Mouse (Mus musculus) lung, postnatal 4 days (tissue): ENCODE data around the gene Fgf15.

Experiments used
- DNase-seq, 2 experiments: peaks; one replicate each; pipeline ENCODE4 v3.0.0; 2021

Gene Fgf15

DNA sequence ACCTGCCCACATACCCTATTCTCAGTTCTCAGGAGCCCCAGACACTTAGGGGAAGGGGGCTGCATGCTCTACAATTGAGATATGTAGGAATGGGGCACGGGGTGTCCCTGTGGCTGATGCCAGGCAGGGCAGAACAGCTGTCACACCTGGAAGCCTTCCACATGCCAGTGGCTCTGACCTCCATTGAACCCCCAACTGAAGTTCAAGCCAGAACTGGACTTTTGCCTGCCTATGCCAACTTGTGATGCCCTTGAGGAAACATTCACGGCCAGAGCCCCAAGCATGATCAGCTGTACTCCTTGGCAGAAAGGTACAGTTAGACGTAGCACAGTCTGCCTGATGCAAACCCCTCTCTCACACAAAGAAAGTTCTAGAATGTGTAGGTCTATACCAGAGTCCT, 37.0 kb downstream of the Fgf15 start:
- no peak for DNase-seq

DNA sequence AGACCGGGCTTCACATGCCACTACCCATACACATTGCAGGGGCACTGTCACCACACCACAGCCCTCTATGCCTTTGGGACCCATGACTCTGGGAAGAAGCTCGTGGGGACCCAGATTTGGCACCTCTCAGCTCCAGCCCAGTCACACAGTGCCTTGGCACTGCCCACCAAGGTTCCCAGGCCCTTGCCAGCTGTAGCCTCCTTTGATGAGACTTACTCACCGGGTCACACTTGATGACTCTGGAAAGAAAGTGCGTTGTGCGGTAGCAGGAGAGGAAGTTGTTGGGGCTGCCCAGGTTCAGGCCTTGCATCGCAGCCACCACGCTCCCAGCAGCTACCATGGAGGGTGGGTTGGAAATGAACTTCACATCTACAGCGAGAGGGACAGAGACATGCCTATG, 37.5 kb downstream of the Fgf15 start:
- DNase-seq = no peak

DNA sequence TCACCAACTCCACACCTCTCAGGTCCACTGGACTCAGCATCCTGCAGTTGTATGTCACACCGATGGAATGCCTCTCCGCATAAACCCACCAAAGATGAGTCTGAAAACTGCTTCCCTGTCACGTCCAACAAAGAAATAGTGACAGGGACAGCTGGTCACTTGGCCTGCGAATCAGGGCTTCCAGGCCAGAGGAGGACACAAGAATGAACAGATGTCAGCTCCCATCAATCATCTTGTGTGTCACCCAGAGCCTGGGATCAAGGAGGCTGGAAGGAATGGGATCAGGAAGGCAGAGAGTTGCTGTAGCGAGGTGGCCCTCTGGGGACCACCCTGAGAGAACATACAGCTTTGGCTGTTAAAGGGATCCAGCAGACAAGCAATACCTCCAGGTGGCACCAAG, 38.6 kb downstream of the Fgf15 start:
- no peak for DNase-seq

DNA sequence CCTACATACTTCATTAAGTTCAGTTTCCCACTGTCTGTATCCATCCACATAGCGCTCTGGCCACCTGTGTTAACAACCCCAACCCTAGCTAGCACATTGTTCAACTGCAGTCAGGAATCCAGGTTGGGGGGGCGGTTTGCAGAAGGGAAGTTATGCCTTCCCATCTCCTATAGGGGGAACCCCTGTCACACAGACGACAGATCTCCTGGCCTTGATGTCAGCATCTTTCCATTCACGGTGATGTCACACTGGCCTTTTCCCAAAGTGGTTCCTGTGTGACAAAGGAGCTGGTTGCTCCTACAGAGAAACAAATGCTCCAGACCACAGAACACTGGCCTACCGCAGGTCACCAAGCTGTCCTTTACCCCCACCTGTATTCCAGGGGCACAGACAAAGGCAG, 39.2 kb downstream of the Fgf15 start:
- peak; percentile 44 to 59 for DNase-seq

DNA sequence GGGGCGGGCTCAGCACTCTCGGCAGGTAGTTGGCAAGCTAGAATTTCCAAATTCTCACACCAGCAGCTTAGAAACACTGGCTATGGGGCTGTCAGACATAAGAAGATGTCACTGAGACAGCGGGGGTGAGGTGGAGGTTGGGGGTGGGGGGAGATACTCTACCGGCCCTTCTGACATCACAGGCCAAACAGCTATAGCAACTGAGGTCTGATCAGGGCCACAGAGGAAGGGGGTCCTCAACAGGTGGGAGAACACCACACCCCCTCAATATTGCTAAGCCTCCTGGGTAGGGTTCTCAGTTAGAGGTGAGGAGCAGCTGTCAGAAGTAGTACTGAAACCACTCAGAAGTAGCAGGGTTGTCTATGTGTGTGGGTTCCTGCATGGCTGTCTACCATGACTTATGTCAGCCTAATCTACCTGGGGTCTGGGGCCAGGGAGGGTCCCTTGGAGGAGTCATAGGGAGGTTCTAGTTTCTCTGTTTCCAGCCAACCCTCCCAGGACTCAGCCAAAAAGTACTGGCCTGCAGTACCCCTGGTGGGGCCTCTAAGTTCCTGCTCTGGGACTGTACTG, 40.1 kb downstream of the Fgf15 start:
- no peak for DNase-seq

DNA sequence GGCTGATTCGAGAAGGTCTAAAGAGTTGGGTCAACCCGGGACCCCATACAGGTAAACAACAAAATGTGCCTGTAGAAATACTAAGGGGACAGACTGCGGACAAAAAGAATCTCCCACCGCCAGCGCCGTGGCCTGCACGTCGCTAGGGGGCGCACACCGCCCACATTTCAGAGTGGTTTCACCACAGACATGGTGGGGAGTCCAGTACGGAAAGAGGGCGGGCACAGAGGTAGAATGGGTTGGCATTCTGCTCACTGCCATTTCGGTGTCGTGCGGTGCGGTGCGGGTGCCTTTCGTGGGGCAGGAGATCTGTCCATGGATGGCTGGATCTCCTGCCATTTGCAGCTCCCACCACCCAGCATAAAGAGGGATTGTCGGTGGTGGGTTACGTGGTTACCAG, 41.2 kb downstream of the Fgf15 start:
- DNase-seq = peak; percentile 89 to 92

DNA sequence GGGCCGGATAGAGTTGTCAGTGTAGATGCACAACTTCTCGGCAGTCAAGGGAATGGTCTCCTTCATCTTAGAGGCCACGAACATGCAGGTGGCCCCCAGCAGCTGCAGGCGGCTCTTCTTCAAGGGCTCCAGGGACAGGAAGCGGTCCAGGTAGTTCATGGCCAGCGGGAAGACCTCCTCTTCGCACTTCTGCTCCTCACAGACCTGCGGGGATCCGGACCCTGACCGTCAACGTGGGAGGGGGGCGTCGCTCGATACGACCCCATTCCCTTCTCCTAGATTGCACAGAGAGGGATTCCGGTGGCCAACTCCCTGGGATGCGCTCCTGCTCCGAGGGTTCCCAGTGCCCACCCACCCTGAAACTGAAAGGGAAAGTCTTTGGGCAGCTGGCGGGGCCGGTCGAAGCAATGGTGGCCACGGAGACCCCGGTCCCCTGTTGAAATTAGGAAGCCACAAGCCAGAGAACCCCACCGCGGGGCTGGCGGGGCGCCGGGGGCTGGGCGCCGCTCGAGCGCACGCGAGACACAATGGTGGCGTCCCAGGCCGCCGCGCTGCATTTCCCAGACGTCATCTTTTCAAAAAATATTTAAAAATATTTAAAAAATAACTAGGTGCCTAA, 41.7 kb downstream of the Fgf15 start:
- DNase-seq = peak; percentile 33 to 45

DNA sequence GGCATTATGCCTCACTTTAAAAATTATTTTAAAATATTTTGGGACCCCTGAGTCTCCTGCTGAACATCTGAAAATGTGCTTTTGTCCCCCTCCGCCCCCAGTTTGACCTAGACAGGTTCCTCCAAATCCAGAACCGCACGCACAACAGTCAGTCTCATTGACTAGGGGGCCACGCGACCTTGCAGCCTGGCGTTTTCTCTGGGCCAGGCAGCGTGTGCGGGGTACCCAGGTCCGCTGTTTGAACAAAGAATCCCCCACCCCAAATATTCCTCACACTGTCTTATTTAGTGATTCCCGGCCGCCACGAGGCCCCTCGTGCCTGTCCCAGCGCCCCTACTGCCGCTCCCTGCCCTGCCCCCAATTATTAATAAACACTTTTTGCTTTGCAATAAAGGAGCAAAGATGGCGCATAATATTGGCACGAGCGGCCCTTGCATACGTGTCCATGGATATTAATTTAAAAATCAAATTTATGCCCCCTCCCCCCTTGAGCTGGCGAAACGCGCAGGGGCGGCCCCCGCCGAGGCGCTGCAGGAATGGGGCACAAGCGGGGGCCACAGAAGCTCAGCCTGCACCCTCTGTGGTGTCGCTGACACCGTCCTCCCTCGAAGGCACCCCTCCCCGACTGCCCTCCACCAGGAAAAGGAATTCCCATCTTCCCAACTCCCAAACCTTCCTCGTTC, 42.5 kb downstream of the Fgf15 start:
- peak; percentile 30 to 47 for DNase-seq

DNA sequence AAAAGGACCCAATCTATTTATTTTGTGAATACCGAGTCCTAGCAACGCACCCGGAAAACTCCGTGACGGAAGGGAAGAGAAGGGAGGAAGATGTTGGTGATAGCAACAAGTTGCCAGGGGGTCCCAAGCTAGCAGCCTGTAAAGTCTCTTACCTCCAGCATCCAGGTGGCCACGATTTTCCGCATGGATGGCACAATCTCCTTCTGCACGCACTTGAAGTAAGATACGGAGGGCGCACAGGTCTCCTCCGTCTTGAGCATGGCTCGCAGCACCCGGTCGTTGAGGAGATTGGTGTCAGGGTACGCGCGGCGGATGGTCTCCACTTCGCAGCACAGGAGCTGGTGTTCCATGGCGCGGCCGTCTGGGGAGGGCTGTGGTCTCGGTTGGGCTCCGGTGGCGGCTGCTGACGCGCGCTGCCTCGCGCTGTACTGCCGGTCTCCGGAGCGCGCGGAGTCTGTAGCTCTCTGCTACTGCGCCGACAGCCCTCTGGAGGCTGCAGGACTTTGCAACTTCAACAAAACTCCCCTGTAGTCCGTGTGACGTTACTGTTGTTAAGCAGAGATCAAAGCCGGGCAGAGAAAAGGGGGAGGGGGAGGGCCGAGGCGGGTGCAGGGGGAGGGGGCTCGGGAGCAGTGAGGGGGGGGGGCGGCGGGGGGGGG, 43.1 kb downstream of the Fgf15 start, which contains the start of gene Ccnd1:
Gene Ccnd1, minus strand, starts transcription at position 582 of the 659 bp plus-strand sequence.
- DNase-seq = peak; percentile 77 to 86

DNA sequence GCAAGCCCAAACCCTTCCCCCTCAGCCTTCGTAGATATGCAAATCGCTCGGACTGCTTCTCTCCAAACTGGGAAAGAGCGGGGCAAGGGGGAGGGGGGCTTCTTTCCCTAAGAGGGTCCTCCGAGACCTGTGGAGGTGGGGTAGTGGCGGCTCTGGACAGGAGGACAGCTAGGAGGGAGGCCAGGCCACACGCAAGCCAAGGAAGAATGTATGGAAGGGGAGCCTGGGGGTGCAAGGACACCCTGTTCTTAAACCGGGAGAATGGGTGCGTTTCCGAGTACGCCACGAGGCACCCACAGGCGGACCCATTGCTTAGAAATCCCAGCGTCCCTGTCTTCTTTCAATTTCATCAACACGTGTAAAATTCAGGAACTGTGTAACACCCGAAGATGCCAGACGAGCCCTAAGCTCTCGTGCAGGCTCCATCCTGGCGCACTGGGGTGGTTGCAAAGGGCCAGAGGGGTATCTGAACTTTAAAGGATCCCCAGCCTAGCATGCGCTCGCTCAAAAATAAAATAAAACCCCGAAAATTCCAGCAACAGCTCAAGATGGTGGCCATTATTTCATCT, 43.8 kb downstream of the Fgf15 start:
- peak; percentile 37 to 40 for DNase-seq

DNA sequence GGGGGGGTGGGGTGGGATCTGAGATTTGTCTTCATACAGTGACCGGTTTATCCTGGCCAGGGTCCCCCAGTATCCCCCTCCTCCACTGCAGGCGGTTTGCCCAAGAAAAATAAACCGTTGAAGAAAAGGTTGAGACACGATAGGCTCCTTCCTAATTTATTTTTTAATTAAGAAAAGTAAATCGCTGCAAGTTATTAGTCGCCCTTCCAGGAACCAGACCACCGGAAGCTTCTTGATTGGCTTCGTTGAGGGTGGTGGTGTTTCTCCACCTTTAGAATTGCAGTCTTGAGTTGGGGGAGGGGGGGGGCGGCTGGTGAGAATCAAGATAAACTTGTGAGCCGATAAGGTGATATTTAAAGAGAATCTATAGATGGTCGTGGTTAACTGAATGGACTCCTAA, 44.3 kb downstream of the Fgf15 start:
- DNase-seq = no peak

DNA sequence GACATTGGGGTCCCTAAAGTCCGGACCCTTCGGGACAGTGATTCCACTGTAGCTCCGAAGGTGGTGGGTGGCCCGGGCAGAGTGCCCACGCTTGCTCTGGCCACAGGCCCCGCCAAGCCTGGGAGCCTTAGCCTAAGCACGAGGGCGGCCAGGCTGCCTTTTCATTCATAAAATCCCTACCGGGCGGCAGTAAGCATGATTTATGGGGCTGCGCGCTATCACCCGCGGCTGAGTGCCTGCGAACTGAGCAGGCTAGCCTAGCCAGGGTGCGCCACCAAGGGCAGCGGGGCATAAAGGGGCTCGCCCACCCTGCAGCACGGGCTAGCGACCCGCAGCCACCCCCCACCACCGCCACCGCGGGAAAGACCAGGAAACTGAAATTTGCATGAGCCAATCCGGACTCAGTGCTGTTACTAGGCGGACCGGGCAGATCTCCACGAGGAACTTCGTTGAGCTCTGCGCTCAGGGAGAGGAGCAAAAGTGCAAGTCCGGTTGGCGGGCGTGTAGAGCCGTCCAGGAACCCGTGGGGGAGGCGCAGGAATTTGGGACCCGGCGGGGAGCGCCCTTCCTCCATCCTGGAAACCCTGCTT, 45.0 kb downstream of the Fgf15 start:
- peak; percentile 90 to 93 for DNase-seq

DNA sequence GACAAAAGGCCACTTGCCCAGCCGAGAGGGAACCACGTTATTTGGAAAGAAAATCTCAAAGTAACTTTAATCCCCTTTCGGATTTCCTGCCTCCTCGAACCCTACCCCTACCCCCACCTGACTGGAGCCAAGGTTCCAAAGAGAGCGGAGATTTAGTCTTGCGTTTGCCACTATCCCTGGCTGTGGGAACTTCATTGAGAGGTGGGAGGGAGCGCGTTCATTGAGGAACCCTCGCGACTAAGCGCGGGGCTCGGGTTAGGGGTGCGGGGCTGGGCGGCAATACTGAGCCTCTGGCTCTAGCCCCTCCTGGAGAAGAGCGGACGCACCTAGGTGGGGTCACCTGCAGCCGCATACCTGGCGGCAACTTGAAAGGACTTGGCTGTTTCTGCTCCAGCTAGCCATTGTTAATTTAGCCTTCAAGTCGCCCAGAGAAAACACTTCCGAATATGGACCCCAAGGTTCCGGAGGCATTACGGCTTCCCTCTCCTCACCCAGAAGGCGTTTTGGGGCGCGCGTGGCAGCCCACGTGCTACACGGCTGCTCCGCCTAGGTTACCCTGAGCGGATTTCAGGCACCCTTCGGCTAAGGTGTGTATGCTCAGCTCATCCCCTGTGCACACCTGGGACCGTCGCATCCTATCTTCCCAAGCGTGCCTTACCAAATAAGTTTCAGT, 45.9 kb downstream of the Fgf15 start:
- peak; percentile 39 to 42 for DNase-seq

DNA sequence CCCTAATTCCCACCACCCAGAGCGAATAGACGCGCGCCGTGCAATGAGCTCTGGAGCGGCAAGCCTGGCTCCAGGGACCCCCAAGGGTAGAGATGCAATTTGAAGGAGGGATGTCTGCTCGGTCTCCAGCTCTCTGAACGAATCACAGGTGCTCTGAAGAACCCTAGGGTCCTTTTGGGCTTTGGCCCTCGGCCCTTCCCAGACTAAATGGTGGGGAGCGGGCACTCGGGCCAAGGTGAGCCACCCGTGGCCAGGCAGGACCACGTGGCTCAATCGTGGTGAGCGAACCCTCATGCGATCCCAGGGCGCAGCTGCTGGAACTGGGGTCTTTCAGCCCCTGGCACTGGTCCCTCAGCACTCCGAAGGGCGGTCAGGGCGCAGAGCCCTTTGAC, 46.4 kb downstream of the Fgf15 start:
- DNase-seq = peak in 1 of 2 experiments; percentile 19

DNA sequence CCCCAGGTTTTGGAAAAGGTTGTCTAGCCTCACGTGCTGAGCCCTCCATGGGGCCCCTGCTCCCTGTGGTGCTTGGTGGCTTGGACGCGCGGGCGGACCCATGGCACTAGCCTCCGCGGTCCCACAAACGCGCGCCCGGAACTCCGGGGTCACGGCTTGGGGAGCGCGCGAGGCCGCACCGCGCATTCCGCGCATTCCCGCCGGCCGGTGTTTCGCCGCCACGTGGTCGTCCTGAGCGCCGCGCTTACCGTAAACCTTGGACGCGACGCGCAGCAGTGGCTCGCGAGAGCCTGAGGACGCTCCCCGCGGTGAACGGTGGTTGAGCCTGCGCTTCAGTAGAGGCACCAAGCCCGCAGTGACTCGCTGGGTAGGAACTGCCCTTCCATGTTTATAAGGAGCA, 46.9 kb downstream of the Fgf15 start:
- peak; percentile 84 to 88 for DNase-seq
